Mouse (Mus musculus) embryo, embryonic 10 days (tissue): Measurements from ENCODE around the gene Gucd1.
"Not testable (repeated sequence)": the region's sequence is repeated elsewhere in the genome, so short reads cannot be mapped to it uniquely, and the experiment has no call there.

Experiments
- DNase-seq: peaks from one replicate; pipeline ENCODE4 v3.0.0-alpha.2; 2015; ENCODE audit warnings: low spot score

Gucd1 gene

GRCm38 (mm10) chr10:75535423-75535822, 17.7 kb upstream of the Gucd1 start:
- DNase-seq: no peak

GRCm38 (mm10) chr10:75534934-75535333, 17.2 kb upstream of the Gucd1 start:
- DNase-seq: no peak

- DNase-seq: no peak
These were observed 16.4 kb upstream of the Gucd1 start for GRCm38 (mm10) chr10:75534216-75534615.

GRCm38 (mm10) chr10:75531532-75532090, 13.8 kb upstream of the Gucd1 start:
- DNase-seq: no peak

DNA sequence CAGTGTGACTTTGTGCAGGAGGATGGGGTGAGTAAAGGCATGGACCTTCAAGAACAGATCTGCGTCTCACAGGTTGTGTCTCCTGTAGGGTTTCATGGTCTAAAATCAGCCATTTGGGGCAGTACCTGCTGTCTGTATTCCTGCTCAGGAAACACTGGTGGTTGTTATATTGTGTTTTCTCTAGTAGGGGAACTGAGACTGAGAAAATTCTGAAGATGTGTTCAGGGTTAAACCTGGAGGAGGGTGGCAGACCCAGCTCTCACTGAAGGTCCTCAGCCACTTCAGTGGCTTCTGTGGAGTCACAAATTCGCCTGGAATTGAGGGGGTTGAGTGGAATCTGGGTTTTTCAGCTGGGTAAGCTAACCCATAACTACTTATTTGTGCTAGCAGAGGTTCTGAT, 12.6 kb upstream of the Gucd1 start:
- no peak for DNase-seq

DNA sequence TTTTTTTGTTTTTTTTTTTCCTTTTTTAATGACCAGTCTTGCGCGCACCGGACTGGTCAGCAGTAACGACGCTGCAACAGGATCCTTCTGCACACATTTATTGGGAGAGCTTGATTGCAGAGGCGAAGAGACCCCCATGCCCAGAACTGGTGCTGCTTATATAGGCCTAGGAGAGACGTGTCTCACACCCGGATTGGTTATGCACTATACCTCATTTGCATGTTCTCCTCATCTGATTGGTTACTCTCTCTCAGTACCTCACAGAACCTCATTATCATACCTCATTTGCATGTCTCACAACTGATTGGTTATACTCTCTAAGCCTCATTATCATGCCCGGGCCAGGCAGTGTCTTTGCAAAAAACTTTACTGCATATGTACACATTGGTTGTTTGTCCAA, 7.7 kb upstream of the Gucd1 start:
- DNase-seq: not testable (repeated sequence)

GRCm38 (mm10) chr10:75521643-75522042, 3.9 kb upstream of the Gucd1 start:
- no peak for DNase-seq

GRCm38 (mm10) chr10:75520581-75520980, 2.8 kb upstream of the Gucd1 start:
- no peak for DNase-seq

- peak; percentile 97 for DNase-seq
These were observed 557 bp downstream of the Gucd1 start, which contains the start of gene Snrpd3 for GRCm38 (mm10) chr10:75517073-75517757. Gene Snrpd3 (plus strand): TSS chr10:75517551.

GRCm38 (mm10) chr10:75516724-75517072, 1.1 kb downstream of the Gucd1 start:
- DNase-seq: no peak

GRCm38 (mm10) chr10:75516038-75516723, 1.6 kb downstream of the Gucd1 start:
- DNase-seq: no peak

DNA sequence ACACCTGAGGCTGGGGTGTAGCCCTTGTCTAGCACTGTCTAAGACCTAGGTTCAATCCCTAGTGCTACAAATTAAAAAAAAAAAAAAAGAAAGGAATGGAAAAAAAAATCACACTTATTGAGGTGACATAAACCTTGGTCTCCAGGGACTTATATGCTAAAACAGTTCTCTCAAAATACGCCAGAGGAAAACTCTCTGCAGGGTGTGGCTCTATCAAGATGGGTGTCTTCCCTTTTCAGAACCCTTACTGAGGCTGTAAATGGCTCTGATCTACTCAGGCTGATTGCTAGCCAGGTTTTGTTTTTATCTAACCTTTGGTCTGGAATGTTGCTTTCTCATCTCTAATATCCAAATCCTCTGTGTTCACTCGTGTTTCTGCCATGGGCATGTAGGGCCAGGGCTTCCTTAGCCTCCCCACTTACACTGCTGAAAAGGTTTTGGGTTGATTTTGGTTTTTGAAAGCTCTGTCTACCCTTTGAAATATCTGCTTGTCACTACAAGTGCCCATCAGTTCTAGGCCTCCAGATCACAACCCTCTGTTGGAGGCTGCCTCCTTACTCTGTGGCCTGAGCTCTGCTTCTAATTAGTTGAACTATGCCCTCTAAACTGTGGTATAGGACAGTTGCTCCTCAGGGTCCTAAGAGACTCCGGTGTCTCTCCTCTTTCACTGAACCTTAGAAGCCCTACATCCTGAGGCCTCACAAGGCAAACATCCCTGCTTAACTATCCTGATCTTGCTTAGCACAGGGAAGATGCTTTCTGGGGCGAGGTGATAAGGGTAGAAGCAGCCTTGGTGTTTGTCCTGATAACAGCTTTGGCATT, 2.3 kb downstream of the Gucd1 start:
- DNase-seq: peak; percentile 49

DNA sequence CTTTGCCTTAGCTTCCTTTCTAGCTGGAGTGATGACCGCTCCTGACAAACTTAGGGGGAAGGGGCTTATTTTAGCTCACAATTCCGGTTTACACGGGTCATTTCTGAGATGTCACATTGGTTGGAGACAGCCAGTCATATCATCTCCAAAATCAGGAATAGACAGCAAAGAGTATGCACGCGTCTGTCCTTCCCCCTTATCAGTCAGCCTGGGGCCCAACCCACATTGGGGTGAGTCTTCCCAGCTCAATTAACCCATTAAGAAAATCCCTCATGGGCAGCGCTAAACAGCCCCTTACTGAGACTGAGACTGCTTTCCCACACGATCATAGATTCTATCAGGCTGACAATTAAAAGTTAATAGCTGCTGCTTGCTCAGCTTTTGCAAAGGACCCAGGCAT, 3.4 kb downstream of the Gucd1 start:
- no peak for DNase-seq

- no peak for DNase-seq
These were observed 4.3 kb downstream of the Gucd1 start for GRCm38 (mm10) chr10:75513306-75514067.

- no peak for DNase-seq
These were observed 5.0 kb downstream of the Gucd1 start for GRCm38 (mm10) chr10:75512796-75513195.

- no peak for DNase-seq
These were observed 5.9 kb downstream of the Gucd1 start for GRCm38 (mm10) chr10:75511897-75512296.

DNA sequence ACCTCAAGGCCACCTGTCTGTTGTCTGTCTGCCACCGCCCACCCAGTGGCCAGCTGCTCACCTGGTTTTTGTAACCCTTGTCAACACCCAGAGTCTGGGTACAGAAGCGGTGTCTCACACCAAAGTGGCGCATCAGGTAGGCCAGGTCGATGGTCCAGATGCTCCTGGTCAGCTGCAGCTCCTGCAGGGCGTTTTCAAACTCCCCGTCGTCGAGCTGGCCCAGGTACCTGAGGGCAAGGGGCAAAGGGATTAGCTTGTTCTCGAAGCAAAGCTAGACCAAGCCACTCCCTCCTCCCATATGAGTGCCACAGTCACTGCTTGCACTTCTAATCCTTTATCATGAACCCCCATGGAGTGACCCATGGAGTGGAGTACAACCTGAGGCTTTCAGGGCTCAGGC, 6.7 kb downstream of the Gucd1 start:
- DNase-seq: no peak

DNA sequence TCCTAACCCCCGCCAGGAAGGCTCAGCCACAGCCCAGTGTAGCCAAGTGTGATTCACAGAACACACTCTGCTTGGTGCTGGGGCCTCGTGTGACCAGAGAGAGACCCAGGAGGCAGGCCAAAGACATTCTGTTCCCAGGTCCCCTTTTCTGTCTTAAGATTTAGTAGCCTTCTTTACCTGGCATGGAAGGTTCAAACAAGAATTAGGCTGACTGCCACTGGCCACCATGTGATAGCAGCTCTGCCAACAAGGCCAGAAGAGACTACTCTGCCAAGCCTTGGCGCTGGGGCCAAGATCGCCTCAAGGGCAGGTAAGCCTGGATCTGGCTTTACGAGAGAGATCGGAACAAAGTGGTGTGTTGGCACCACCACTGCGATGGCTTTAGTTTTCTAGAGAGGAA, 7.3 kb downstream of the Gucd1 start:
- no peak for DNase-seq

GRCm38 (mm10) chr10:75505928-75506327, 11.8 kb downstream of the Gucd1 start:
- DNase-seq: not testable (repeated sequence)

- no peak for DNase-seq
These were observed 12.7 kb downstream of the Gucd1 start for GRCm38 (mm10) chr10:75505130-75505495.

GRCm38 (mm10) chr10:75504234-75505129, 13.3 kb downstream of the Gucd1 start:
- DNase-seq: no peak
